Mouse (Mus musculus): Measurements from ENCODE around the gene Wbp11. TPM values are rescaled to one million over a fixed set of nuclear protein-coding genes. Genes with fewer than 3 reads are reported as not detected.

Wbp11 gene
- polyA plus RNA-seq, 1 experiment from 2014 or later: 51.6 TPM

DNA sequence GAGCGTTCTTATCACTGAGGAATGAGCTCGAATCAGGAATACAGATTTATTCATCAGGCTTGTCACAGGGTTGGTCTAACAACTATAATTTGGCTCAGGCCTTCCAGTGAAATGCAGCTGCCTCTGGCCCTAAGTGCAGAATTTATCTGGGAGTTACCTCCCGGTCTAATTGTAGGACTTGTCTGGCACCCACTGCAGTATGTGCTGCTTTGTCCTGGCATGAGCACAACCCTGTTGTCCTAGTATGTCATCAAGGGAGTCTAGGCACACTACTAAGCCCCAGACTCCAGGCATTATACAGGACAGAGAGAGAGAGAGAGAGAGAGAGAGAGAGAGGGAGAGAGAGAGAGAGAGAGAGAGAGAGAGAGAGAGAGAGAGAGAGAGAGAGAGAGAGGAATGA is 9.3 kb upstream of the Wbp11 start:
- Histone ChIP-seq H3K9ac (no peak overlapping the region), H3K9me3 (replicated peaks) (no peaks in the 10 kb centered on the region), H3K27me3 (peaks cover 5% of the 10 kb centered on the region), H3K4me3 (replicated peaks) (no peak overlapping the region), H3K27ac (replicated peaks) (no peak overlapping the region), H3K4me1 (replicated peaks) (no peaks in the 10 kb centered on the region), H3K4me2 (no peak overlapping the region), H3K36me3 (replicated peaks) (no peaks in the 10 kb centered on the region)
- no peak for ATAC-seq (ENCODE audit: insufficient read depth)
- 48% methylated on average over 3 of the region's 3 CpGs for WGBS (ENCODE audit: insufficient replicate concordance)

DNA sequence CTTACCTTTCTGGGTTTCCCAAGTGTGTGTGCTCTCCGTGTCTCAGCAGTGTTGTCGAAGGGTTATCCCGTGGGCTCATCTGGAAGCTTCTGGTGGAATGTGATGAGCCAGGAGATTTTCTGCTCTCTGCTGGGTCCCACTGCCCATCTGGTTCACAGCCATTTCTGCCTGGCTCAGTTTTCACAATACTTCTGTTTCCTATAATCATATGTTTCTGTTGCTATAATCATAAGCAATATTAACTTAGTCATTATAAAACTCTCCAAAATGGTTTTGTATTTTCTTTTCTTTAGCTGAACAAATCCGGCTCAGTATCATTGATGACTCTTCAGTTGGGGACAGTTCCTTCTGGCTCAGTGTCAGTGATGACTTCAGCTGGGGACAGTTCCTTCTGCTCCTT is 7.3 kb upstream of the Wbp11 start, which contains the start of gene Smco3:
Gene Smco3, minus strand, starts transcription at position 101 of the 400 bp plus-strand sequence.
- peaks cover 13% of the 10 kb centered on the region for H3K27me3 ChIP-seq
- H3K27ac ChIP-seq (replicated peaks): no peak within 1 kb of the TSS
- no peaks in the 10 kb centered on the region for H3K36me3 ChIP-seq (replicated peaks)
- WGBS (ENCODE audit: insufficient replicate concordance): 48% methylated on average over 4 of the region's 4 CpGs
- no peak within 1 kb of the TSS for H3K4me2 ChIP-seq
- no peak for ATAC-seq (ENCODE audit: insufficient read depth)
- H3K4me3 ChIP-seq (replicated peaks): no peak within 1 kb of the TSS
- no peaks in the 10 kb centered on the region for H3K9me3 ChIP-seq (replicated peaks)
- no peak within 1 kb of the TSS for H3K9ac ChIP-seq
- H3K4me1 ChIP-seq (replicated peaks): no peaks in the 10 kb centered on the region

DNA sequence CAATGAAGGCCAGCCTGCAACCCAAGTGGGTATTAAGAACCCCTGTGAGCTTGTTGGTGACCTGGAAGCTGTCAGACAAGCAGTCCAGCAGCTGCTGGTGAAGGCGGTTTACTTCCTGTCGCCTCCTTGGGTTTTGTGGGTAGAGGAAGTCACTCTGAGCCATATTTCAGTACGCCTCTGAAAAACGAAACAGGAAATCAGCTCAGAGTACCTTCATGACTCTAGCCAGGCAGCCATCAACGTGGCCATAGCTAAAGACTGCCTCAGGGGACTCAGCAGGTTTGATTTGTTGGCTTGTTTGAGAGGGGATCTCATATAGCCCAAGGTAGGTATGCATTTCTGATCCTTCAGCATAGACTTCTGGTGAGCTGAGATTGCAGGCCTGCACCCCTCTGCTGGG is 3.7 kb upstream of the Wbp11 start:
- 29% methylated on average over 5 of the region's 5 CpGs for WGBS (ENCODE audit: insufficient replicate concordance)
- ATAC-seq (ENCODE audit: insufficient read depth): no peak
- H3K36me3 ChIP-seq (replicated peaks): no peaks in the 10 kb centered on the region
- H3K4me3 ChIP-seq (replicated peaks): no peak overlapping the region
- peaks cover 10% of the 10 kb centered on the region for H3K4me1 ChIP-seq (replicated peaks)
- no peaks in the 10 kb centered on the region for H3K9me3 ChIP-seq (replicated peaks)
- H3K27me3 ChIP-seq: peaks cover 13% of the 10 kb centered on the region
- H3K27ac ChIP-seq (replicated peaks): no peak overlapping the region
- H3K9ac ChIP-seq: no peak overlapping the region
- H3K4me2 ChIP-seq: no peak overlapping the region

DNA sequence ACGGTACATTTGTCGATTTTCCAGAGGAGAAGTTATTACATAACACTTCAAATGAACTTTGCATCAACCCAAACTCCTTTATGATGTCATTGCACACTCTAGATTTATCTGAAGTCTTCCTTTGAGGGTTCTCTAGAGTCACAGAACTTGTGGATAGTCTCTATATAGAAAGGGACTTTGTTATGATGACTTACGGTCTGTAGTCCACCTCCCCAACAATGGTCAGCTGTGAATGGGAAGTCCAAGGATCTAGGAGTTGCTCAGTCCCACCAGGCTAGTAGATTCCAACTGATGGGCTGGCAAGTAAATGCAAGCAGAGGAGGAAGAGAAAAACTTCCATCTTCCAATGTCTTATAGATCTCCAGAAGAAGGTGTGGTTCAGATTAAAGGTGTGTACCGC is 648 bp upstream of the Wbp11 start:
- peak overlapping the region; percentile 71 for H3K4me2 ChIP-seq
- H3K4me1 ChIP-seq (replicated peaks): peaks cover 18% of the 10 kb centered on the region
- H3K9ac ChIP-seq: no peak overlapping the region; the same call in 1 of the 2 replicates
- H3K9me3 ChIP-seq (replicated peaks): no peaks in the 10 kb centered on the region
- no peak for ATAC-seq (ENCODE audit: insufficient read depth)
- peaks cover 8% of the 10 kb centered on the region; the same call in 1 of the 2 replicates for H3K27me3 ChIP-seq
- H3K4me3 ChIP-seq (replicated peaks): peak overlapping the region; percentile 98
- 30% methylated on average over 4 of the region's 4 CpGs for WGBS (ENCODE audit: insufficient replicate concordance)
- peaks cover 21% of the 10 kb centered on the region for H3K36me3 ChIP-seq (replicated peaks)
- peak overlapping the region; percentile 63 for H3K27ac ChIP-seq (replicated peaks)

DNA sequence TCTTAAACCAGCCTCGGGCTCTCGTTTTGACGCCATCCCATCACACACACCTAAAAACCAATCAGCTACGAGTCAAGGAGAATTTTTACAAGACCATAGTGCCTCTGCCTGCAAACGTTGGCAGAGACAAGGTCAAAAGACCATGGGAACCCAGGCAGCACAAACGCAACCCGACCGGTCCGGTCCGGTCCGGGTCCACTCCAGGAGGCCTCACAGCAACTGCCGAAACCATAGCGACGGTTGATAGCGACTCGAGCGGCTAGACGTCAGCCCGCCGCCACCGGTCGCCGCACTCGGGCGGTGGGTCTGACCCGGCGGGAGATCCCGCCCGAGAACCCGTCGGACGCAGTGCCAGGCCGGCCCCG is 535 bp downstream of the Wbp11 start, which contains the start of gene BC049715:
Gene BC049715, plus strand, starts transcription at position 111 of the 365 bp plus-strand sequence.
- peak; percentile 53 for ATAC-seq (ENCODE audit: insufficient read depth)
- Histone ChIP-seq H3K4me2 (peak within 1 kb of the TSS; percentile 74), H3K27me3 (peaks cover 8% of the 10 kb centered on the region; the same call in 1 of the 2 replicates), H3K4me1 (replicated peaks) (peaks cover 18% of the 10 kb centered on the region), H3K27ac (replicated peaks) (peak within 1 kb of the TSS; percentile 85), H3K36me3 (replicated peaks) (peaks cover 29% of the 10 kb centered on the region), H3K4me3 (replicated peaks) (peak within 1 kb of the TSS; percentile 98), H3K9me3 (replicated peaks) (no peaks in the 10 kb centered on the region), H3K9ac (peak within 1 kb of the TSS; percentile 99)
- under 1% methylated on average over 34 of the region's 34 CpGs for WGBS (ENCODE audit: insufficient replicate concordance)

DNA sequence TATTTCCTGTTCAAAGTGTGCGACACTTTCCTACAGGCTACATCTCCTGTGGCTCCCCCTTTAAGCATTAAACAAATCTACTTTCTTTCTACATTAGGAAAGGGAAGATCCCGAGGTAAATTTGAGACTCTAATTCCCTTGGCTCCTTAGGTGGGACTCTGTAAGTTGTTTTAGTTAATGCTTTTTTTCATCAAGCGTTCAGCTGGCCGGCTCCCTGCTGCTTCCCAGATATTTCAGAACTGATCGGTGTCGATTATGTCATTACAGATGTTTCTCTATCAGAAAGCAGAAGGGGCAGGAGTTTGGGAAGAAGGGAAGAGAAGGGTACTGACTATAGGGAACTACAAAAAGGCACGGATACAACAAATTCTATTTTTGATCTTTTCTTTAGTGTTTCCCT is 917 bp downstream of the Wbp11 start:
- H3K4me1 ChIP-seq (replicated peaks): peaks cover 18% of the 10 kb centered on the region
- H3K4me2 ChIP-seq: peak overlapping the region; percentile 74
- H3K27ac ChIP-seq (replicated peaks): peak overlapping the region; percentile 85
- H3K4me3 ChIP-seq (replicated peaks): peak overlapping the region; percentile 98
- H3K36me3 ChIP-seq (replicated peaks): peaks cover 33% of the 10 kb centered on the region
- peak overlapping the region; percentile 99 for H3K9ac ChIP-seq
- peaks cover 8% of the 10 kb centered on the region; the same call in 1 of the 2 replicates for H3K27me3 ChIP-seq
- no peak for ATAC-seq (ENCODE audit: insufficient read depth)
- no peaks in the 10 kb centered on the region for H3K9me3 ChIP-seq (replicated peaks)
- WGBS (ENCODE audit: insufficient replicate concordance): 5% methylated on average over 7 of the region's 7 CpGs

DNA sequence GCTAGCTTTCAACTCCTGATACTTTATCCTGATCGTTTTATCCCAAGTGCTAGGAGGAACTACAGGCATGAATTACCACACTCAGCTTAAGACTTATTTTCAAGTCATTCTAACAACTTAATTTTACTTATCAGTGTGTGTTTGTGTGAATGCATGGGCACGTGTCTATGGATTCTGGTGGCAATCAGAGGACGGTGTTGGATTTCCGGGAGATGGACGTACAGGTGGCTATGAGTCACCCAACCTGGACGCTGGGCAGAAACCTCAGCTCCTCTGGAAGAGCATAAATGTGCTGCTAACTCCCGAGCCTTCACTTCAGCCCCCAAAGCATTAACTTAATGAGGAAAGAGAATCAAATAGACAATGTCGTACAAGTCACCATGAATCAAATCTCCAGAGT is 3.0 kb downstream of the Wbp11 start:
- Histone ChIP-seq H3K36me3 (replicated peaks) (peaks cover 54% of the 10 kb centered on the region), H3K9me3 (replicated peaks) (no peaks in the 10 kb centered on the region), H3K4me3 (replicated peaks) (no peak overlapping the region), H3K9ac (no peak overlapping the region), H3K4me1 (replicated peaks) (peaks cover 18% of the 10 kb centered on the region), H3K27me3 (no peaks in the 10 kb centered on the region), H3K4me2 (no peak overlapping the region), H3K27ac (replicated peaks) (no peak overlapping the region)
- ATAC-seq (ENCODE audit: insufficient read depth): no peak
- 87% methylated on average over 8 of the region's 8 CpGs for whole genome bisulfite sequencing (ENCODE audit: insufficient replicate concordance)

DNA sequence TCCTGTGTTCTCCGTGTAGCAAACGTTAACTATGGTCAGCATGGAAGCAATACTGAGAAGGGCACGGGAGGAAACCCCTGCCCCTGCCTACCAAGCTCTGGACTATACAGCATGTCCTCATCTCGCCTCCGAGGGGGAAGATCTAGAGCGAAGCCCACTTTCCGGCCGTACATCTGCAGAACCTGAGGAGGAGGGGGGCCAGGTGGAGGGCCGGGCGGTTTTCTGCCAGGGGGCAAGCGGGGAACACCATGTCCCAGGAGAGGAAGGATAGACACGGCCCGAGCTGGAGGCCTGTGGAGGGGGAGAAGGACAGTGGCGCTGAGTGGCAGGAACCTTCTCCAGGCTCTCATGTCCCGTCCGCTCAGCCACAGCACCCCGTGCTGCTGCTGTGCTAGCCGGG is 6.9 kb downstream of the Wbp11 start:
- WGBS (ENCODE audit: insufficient replicate concordance): 89% methylated on average over 18 of the region's 18 CpGs
- Histone ChIP-seq H3K9ac (no peak overlapping the region), H3K27ac (replicated peaks) (no peak overlapping the region), H3K36me3 (replicated peaks) (peaks cover 93% of the 10 kb centered on the region), H3K9me3 (replicated peaks) (no peaks in the 10 kb centered on the region), H3K4me3 (replicated peaks) (no peak overlapping the region), H3K4me1 (replicated peaks) (0 out of 2 replicates have a peak, but pooled peaks cover 3% of the 10 kb centered on the region), H3K4me2 (no peak overlapping the region), H3K27me3 (no peaks in the 10 kb centered on the region)
- no peak for ATAC-seq (ENCODE audit: insufficient read depth)

DNA sequence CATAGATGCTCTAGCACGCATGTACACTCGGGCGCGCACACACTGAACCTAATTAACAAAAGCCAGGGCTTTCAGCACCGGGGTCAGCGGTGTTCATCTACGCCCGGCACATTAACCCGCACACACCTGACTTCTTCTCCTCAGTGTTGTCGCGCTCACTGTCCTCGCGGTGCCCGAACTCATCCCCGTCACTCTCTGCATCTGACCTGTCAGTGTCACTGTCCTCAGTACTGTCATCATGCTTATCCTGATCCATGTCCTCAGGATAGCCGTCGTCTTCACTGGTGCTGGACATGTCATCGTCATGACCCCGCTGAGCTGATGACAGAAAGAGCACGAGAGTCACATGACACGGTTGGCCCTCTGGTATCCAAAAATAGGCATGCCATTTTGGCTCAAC is 7.7 kb downstream of the Wbp11 start:
- H3K27ac ChIP-seq (replicated peaks): no peak overlapping the region
- H3K9ac ChIP-seq: no peak overlapping the region
- H3K4me2 ChIP-seq: no peak overlapping the region
- WGBS (ENCODE audit: insufficient replicate concordance): 94% methylated on average over 21 of the region's 21 CpGs
- H3K4me1 ChIP-seq (replicated peaks): no peaks in the 10 kb centered on the region
- H3K4me3 ChIP-seq (replicated peaks): no peak overlapping the region
- ATAC-seq (ENCODE audit: insufficient read depth): no peak
- peaks cover 95% of the 10 kb centered on the region for H3K36me3 ChIP-seq (replicated peaks)
- H3K9me3 ChIP-seq (replicated peaks): no peaks in the 10 kb centered on the region
- no peaks in the 10 kb centered on the region for H3K27me3 ChIP-seq

DNA sequence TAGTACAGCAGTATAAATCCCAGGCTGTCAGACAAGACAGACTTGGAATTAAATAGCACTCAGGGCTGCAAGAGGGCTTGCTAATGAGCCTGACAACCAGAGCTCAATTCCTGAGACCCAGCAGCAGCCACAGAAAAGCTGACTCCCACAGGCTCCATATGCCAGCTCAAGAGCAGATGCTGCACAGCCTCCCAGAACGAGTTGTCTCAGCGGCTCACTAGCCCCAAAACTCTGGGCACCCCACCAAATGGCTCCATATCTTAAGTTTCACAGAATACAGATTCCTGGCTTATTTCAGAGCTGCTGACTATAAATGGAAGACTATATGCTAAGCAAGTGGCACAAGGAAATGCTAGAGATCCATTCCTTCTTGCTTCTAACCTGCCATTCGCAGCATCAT is 10.5 kb downstream of the Wbp11 start:
- H3K4me1 ChIP-seq (replicated peaks): no peaks in the 10 kb centered on the region
- H3K36me3 ChIP-seq (replicated peaks): peaks cover 98% of the 10 kb centered on the region
- H3K4me3 ChIP-seq (replicated peaks): no peak overlapping the region
- H3K27ac ChIP-seq (replicated peaks): no peak overlapping the region
- no peak overlapping the region for H3K9ac ChIP-seq
- no peak for ATAC-seq (ENCODE audit: insufficient read depth)
- H3K9me3 ChIP-seq (replicated peaks): no peaks in the 10 kb centered on the region
- WGBS (ENCODE audit: insufficient replicate concordance): 91% methylated on average over 3 of the region's 3 CpGs
- H3K27me3 ChIP-seq: no peaks in the 10 kb centered on the region
- H3K4me2 ChIP-seq: no peak overlapping the region

DNA sequence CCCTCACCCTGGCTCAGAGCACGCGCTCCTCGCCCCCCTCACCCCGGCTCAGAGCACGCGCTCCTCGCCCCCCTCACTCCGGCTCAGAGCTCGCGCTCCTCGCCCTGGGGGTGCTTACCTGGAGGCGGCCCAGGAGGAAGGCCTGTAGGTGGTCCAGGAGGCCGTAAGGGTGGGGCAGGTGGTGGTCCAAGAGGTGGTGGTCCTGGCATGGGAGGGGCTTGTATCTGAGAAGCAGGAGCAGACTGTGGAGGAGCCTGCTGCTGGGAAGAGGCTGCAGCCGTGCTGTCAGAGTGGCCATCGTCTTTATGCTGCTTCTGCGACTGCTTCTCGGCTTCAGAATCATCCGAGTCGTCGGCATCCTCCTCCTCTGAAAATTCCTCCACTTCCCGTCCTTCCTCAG is 11.2 kb downstream of the Wbp11 start:
- 91% methylated on average over 21 of the region's 21 CpGs for WGBS (ENCODE audit: insufficient replicate concordance)
- Histone ChIP-seq H3K9me3 (replicated peaks) (no peaks in the 10 kb centered on the region), H3K36me3 (replicated peaks) (peaks cover 98% of the 10 kb centered on the region), H3K4me3 (replicated peaks) (no peak overlapping the region), H3K4me2 (no peak overlapping the region), H3K27me3 (no peaks in the 10 kb centered on the region), H3K9ac (no peak overlapping the region), H3K4me1 (replicated peaks) (no peaks in the 10 kb centered on the region), H3K27ac (replicated peaks) (no peak overlapping the region)
- ATAC-seq (ENCODE audit: insufficient read depth): no peak

DNA sequence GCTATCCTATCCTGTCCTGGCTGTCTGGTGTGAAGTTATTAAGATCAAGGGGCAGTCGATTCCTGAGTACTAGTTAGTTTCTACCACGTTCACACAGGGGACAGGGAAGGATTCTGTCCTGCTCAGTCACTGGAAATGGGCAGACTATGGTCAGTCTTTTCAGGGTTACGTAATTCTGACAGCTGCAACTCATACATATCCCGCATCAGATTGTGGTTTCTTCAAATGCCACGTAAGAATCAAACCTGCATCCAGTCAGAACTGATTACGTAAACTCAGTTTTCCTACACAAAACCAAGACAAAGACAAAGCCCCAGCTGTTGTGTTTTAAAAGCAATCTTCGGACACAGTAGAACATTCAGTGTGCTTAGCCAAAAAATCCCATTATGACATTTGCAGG is 12.7 kb downstream of the Wbp11 start:
- H3K27me3 ChIP-seq: no peaks in the 10 kb centered on the region
- H3K9me3 ChIP-seq (replicated peaks): no peaks in the 10 kb centered on the region
- no peak overlapping the region for H3K4me3 ChIP-seq (replicated peaks)
- H3K9ac ChIP-seq: no peak overlapping the region
- no peak for ATAC-seq (ENCODE audit: insufficient read depth)
- peaks cover 95% of the 10 kb centered on the region for H3K36me3 ChIP-seq (replicated peaks)
- no peak overlapping the region for H3K4me2 ChIP-seq
- 81% methylated on average over 7 of the region's 7 CpGs for WGBS (ENCODE audit: insufficient replicate concordance)
- peaks cover 8% of the 10 kb centered on the region for H3K4me1 ChIP-seq (replicated peaks)
- no peak overlapping the region for H3K27ac ChIP-seq (replicated peaks)
